Mouse (Mus musculus) hindbrain, embryonic 12.5 days (tissue): Measurements from ENCODE around the gene Ncapg2. TPM values are rescaled to one million over a fixed set of nuclear protein-coding genes. Genes with fewer than 3 reads are reported as not detected.

ENCODE experiments used
- ATAC-seq: fragments of 200-750 bp; cut with Nextera tagmentation; 2 replicates; pipeline ENCODE4 v1.8.0; 2017; ENCODE audit warnings: moderate TSS enrichment; ENCODE audit not compliant: low FRiP score
- H3K27ac ChIP-seq: fragments of 300-500 bp; sonication (generic); 2 replicates; pipeline ENCODE4 v1.5.1; 2016; ENCODE audit warnings: mild to moderate bottlenecking
- H3K27me3 ChIP-seq: fragments of 300-500 bp; sonication (generic); 2 replicates; pipeline ENCODE4 v1.6.1; 2016; ENCODE audit warnings: mild to moderate bottlenecking
- H3K36me3 ChIP-seq: fragments of 300-500 bp; sonication (generic); 2 replicates; pipeline ENCODE4 v1.6.1; 2016; ENCODE audit warnings: mild to moderate bottlenecking
- H3K4me1 ChIP-seq: fragments of 300-500 bp; sonication (generic); 2 replicates; pipeline ENCODE4 v1.6.1; 2016
- H3K4me2 ChIP-seq: fragments of 300-500 bp; sonication (generic); replicated peaks from 2 replicates; pipeline ENCODE4 v1.6.1; 2016; ENCODE audit warnings: mild to moderate bottlenecking
- H3K4me3 ChIP-seq: fragments of 300-500 bp; sonication (generic); 2 replicates; pipeline ENCODE4 v1.5.1; 2016; ENCODE audit warnings: mild to moderate bottlenecking
- H3K9ac ChIP-seq: fragments of 300-500 bp; sonication (generic); 2 replicates; pipeline ENCODE4 v1.6.1; 2016; ENCODE audit warnings: mild to moderate bottlenecking, moderate library complexity
- H3K9me3 ChIP-seq: fragments of 300-500 bp; sonication (generic); replicated peaks from 2 replicates; pipeline ENCODE4 v1.6.1; 2016; ENCODE audit warnings: mild to moderate bottlenecking
- WGBS: fragments of 180-500 bp; shearing (Covaris S2); methylation state at CpG from one replicate; pipeline ENCODE4 v1.1.7; 2016; 5-methylcytosine and 5-hydroxymethylcytosine counted together
- polyA plus RNA-seq: library from polyadenylated mRNA; unstranded; fragments of >200 nt; fragmentation: Nextera tagmentation; extraction: Ambion mirVana; gene quantifications from 2 replicates; pipeline ENCODE4 v1.2.1, GENCODE M21; 2016

Gene Ncapg2
- polyA plus RNA-seq, 1 experiment from 2014 or later, result 28.1 TPM

- Histone ChIP-seq H3K4me3 (no peak overlapping the region), H3K27ac (no peak overlapping the region), H3K9me3 (no peaks in the 10 kb centered on the region), H3K27me3 (no peaks in the 10 kb centered on the region), H3K4me2 (no peak overlapping the region), H3K36me3 (peaks cover 11% of the 10 kb centered on the region; the same call in 1 of the 2 replicates), H3K9ac (no peak overlapping the region), H3K4me1 (no peaks in the 10 kb centered on the region)
- no peak for ATAC-seq
- 96% methylated on average over 6 of the region's 6 CpGs for WGBS
These were observed 55.3 kb downstream of the Ncapg2 start for GRCm38 (mm10) chr12:116460379-116461065.

- Histone ChIP-seq H3K9me3 (no peaks in the 10 kb centered on the region), H3K27me3 (no peaks in the 10 kb centered on the region), H3K36me3 (no peaks in the 10 kb centered on the region), H3K4me3 (no peak overlapping the region), H3K9ac (no peak overlapping the region), H3K27ac (no peak overlapping the region), H3K4me1 (no peaks in the 10 kb centered on the region), H3K4me2 (no peak overlapping the region)
- WGBS, result 94% methylated on average over 5 of the region's 5 CpGs
- no peak for ATAC-seq
These were observed 61.8 kb downstream of the Ncapg2 start for GRCm38 (mm10) chr12:116467030-116467429.

GRCm38 (mm10) chr12:116468348-116468747, 63.1 kb downstream of the Ncapg2 start:
- Histone ChIP-seq H3K4me2 (no peak overlapping the region), H3K27me3 (no peaks in the 10 kb centered on the region), H3K27ac (no peak overlapping the region), H3K36me3 (no peaks in the 10 kb centered on the region), H3K4me1 (no peaks in the 10 kb centered on the region), H3K9me3 (no peaks in the 10 kb centered on the region), H3K4me3 (no peak overlapping the region), H3K9ac (no peak overlapping the region)
- WGBS, result 94% methylated on average over 1 of the region's 1 CpGs
- ATAC-seq, result no peak

- Histone ChIP-seq H3K4me2 (no peak overlapping the region), H3K9me3 (no peaks in the 10 kb centered on the region), H3K9ac (no peak overlapping the region), H3K36me3 (no peaks in the 10 kb centered on the region), H3K4me3 (no peak overlapping the region), H3K27me3 (no peaks in the 10 kb centered on the region), H3K27ac (no peak overlapping the region), H3K4me1 (no peaks in the 10 kb centered on the region)
- ATAC-seq, result no peak
- 90% methylated on average over 3 of the region's 3 CpGs for WGBS
These were observed 63.9 kb downstream of the Ncapg2 start for GRCm38 (mm10) chr12:116469096-116469495.

- Histone ChIP-seq H3K4me2 (no peak overlapping the region), H3K27me3 (no peaks in the 10 kb centered on the region), H3K27ac (no peak overlapping the region), H3K4me3 (no peak overlapping the region), H3K4me1 (no peaks in the 10 kb centered on the region), H3K9me3 (no peaks in the 10 kb centered on the region), H3K36me3 (no peaks in the 10 kb centered on the region), H3K9ac (no peak overlapping the region)
- 96% methylated on average over 2 of the region's 2 CpGs for WGBS
- no peak for ATAC-seq
These were observed 68.1 kb downstream of the Ncapg2 start for GRCm38 (mm10) chr12:116473264-116473663.

- H3K4me3 ChIP-seq, result no peak overlapping the region
These were observed 68.6 kb downstream of the Ncapg2 start for GRCm38 (mm10) chr12:116473761-116474160.

GRCm38 (mm10) chr12:116474676-116475075, 69.5 kb downstream of the Ncapg2 start:
- H3K4me2 ChIP-seq, result no peak overlapping the region
- no peaks in the 10 kb centered on the region for H3K36me3 ChIP-seq
- no peak overlapping the region for H3K9ac ChIP-seq
- H3K27ac ChIP-seq, result no peak overlapping the region
- H3K9me3 ChIP-seq, result no peaks in the 10 kb centered on the region
- H3K27me3 ChIP-seq, result no peaks in the 10 kb centered on the region
- WGBS, result 82% methylated on average over 3 of the region's 3 CpGs
- H3K4me3 ChIP-seq, result no peak overlapping the region
- H3K4me1 ChIP-seq, result no peaks in the 10 kb centered on the region
- no peak for ATAC-seq

More at GRCm38 (mm10) chr12:116473761-116474160, 68.6 kb downstream of the Ncapg2 start:
- Histone ChIP-seq H3K36me3 (no peaks in the 10 kb centered on the region), H3K4me2 (no peak overlapping the region), H3K27me3 (no peaks in the 10 kb centered on the region), H3K9me3 (no peaks in the 10 kb centered on the region), H3K27ac (no peak overlapping the region), H3K4me1 (no peaks in the 10 kb centered on the region), H3K9ac (no peak overlapping the region)
- no peak for ATAC-seq

- Histone ChIP-seq H3K36me3 (no peaks in the 10 kb centered on the region), H3K4me1 (no peaks in the 10 kb centered on the region), H3K4me2 (no peak overlapping the region), H3K4me3 (no peak overlapping the region), H3K27ac (no peak overlapping the region), H3K9ac (no peak overlapping the region), H3K9me3 (no peaks in the 10 kb centered on the region), H3K27me3 (0 out of 2 replicates have a peak, but pooled peaks cover 2% of the 10 kb centered on the region)
- WGBS, result 63% methylated on average over 1 of the region's 1 CpGs
- ATAC-seq, result no peak
These were observed 73.6 kb downstream of the Ncapg2 start for GRCm38 (mm10) chr12:116478771-116479170.

- Histone ChIP-seq H3K4me2 (no peak overlapping the region), H3K27ac (no peak overlapping the region), H3K4me3 (no peak overlapping the region), H3K27me3 (peaks cover 13% of the 10 kb centered on the region; the same call in 1 of the 2 replicates), H3K4me1 (peaks cover 4% of the 10 kb centered on the region), H3K36me3 (no peaks in the 10 kb centered on the region), H3K9ac (no peak overlapping the region), H3K9me3 (no peaks in the 10 kb centered on the region)
- ATAC-seq, result no peak
- WGBS, result 60% methylated on average over 1 of the region's 1 CpGs
These were observed 76.7 kb downstream of the Ncapg2 start for GRCm38 (mm10) chr12:116481921-116482320.

- Histone ChIP-seq H3K9me3 (no peaks in the 10 kb centered on the region), H3K4me1 (peaks cover 6% of the 10 kb centered on the region), H3K27me3 (peaks cover 24% of the 10 kb centered on the region; the same call in 1 of the 2 replicates), H3K36me3 (no peaks in the 10 kb centered on the region), H3K9ac (no peak overlapping the region), H3K4me3 (no peak overlapping the region), H3K27ac (no peak overlapping the region), H3K4me2 (no peak overlapping the region)
- 57% methylated on average over 2 of the region's 2 CpGs for WGBS
- no peak for ATAC-seq
These were observed 78.4 kb downstream of the Ncapg2 start for GRCm38 (mm10) chr12:116483581-116483980.

GRCm38 (mm10) chr12:116484991-116485390, 79.8 kb downstream of the Ncapg2 start:
- Histone ChIP-seq H3K9me3 (no peaks in the 10 kb centered on the region), H3K27me3 (peaks cover 24% of the 10 kb centered on the region; the same call in 1 of the 2 replicates), H3K9ac (no peak overlapping the region), H3K36me3 (no peaks in the 10 kb centered on the region), H3K4me3 (peak overlapping the region; percentile 69), H3K4me2 (peak overlapping the region; percentile 95), H3K4me1 (peaks cover 6% of the 10 kb centered on the region), H3K27ac (0 out of 2 replicates have a peak overlapping the region, but pooled peaks have one; percentile 89)
- 78% methylated on average over 8 of the region's 8 CpGs for WGBS
- peak; percentile 13; the same call in 1 of the 2 replicates for ATAC-seq

GRCm38 (mm10) chr12:116485591-116486403, 80.6 kb downstream of the Ncapg2 start, which contains the start of gene Ptprn2:
TSS of gene Ptprn2 (plus strand) at chr12:116485720.
- peaks cover 6% of the 10 kb centered on the region for H3K4me1 ChIP-seq
- H3K4me2 ChIP-seq, result peak within 1 kb of the TSS; percentile 95
- H3K36me3 ChIP-seq, result no peaks in the 10 kb centered on the region
- peaks cover 24% of the 10 kb centered on the region; the same call in 1 of the 2 replicates for H3K27me3 ChIP-seq
- peak within 1 kb of the TSS; percentile 69 for H3K4me3 ChIP-seq
- peak; percentile 92 for ATAC-seq
- no peaks in the 10 kb centered on the region for H3K9me3 ChIP-seq
- H3K9ac ChIP-seq, result peak within 1 kb of the TSS; percentile 83
- peak within 1 kb of the TSS; percentile 89 for H3K27ac ChIP-seq
- WGBS, result under 1% methylated on average over 84 of the region's 86 CpGs
